Mouse (Mus musculus) left cerebral cortex, adult 2 months (tissue): Measurements from ENCODE around the gene Kcnk3. TPM values are rescaled to one million over a fixed set of nuclear protein-coding genes. Genes with fewer than 3 reads are reported as not detected.

ENCODE experiments used
- DNase-seq, 2 experiments: peaks; one replicate each; pipeline ENCODE4 v3.0.0; 2021 to 2022; ENCODE audit warnings: low spot score in 2 of 2, mixed read lengths in 1 of 2; ENCODE audit errors: extremely low spot score in 1 of 2
- H3K27ac ChIP-seq: fragments of 200-600 bp; 2 replicates; pipeline ENCODE4 v1.8.1; 2022
- H3K4me3 ChIP-seq: fragments of 200-600 bp; 2 replicates; pipeline ENCODE4 v1.8.1; 2022
- CTCF ChIP-seq: fragments of 200-600 bp; IDR thresholded peaks from 2 replicates; pipeline ENCODE4 v1.8.1; 2022; ENCODE audit warnings: antibody characterized with exemption, mild to moderate bottlenecking, moderate library complexity
- intact Hi-C: fragments of 180-260 bp; cut with DNase I; formaldehyde crosslinking; loops from one replicate; pipeline ENCODE4 v1.15.1; 2025
- total RNA-seq, 2 experiments: library from RNA; stranded (reverse); gene quantifications; 2 replicates each; pipeline ENCODE4 v1.2.3; 2021

The Kcnk3 gene
- total RNA-seq, 2 experiments from 2014 or later = 22.4 to 23.1 TPM

GRCm38 (mm10) chr5:30626331-30627105 lies 38.5 kb downstream of the Kcnk3 start:
- no peak for DNase-seq
- no peak for TF ChIP-seq CTCF
- Histone ChIP-seq H3K4me3 (no peak overlapping the region), H3K27ac (no peak overlapping the region)
- intact Hi-C loops = no loop called here

- intact Hi-C loops = loop anchor here (2.0 kb wide), 1 partner anchor 40 kb away; the partner anchor contains the start of gene Kcnk3
- Histone ChIP-seq H3K4me3 (no peak overlapping the region), H3K27ac (no peak overlapping the region)
- no peak for TF ChIP-seq CTCF
- DNase-seq = no peak
These were observed 40.5 kb downstream of the Kcnk3 start for GRCm38 (mm10) chr5:30628511-30628910.

- peak overlapping the region; percentile 64 for H3K27ac ChIP-seq
- no peak overlapping the region for H3K4me3 ChIP-seq
- intact Hi-C loops = loop anchor here (10.0 kb wide), 1 partner anchor 236 kb away; no protein-coding TSS in a partner anchor
- peak in 1 of 2 experiments; percentile 46 for DNase-seq
- no peak for TF ChIP-seq CTCF
These were observed 42.4 kb downstream of the Kcnk3 start for GRCm38 (mm10) chr5:30630401-30630800.

GRCm38 (mm10) chr5:30632134-30632533 lies 44.2 kb downstream of the Kcnk3 start:
- TF ChIP-seq CTCF = no peak
- intact Hi-C loops = loop anchor here (10.0 kb wide), 1 partner anchor 237 kb away; no protein-coding TSS in a partner anchor
- Histone ChIP-seq H3K4me3 (no peak overlapping the region), H3K27ac (no peak overlapping the region)
- DNase-seq = no peak

GRCm38 (mm10) chr5:30636994-30637393 lies 49.0 kb downstream of the Kcnk3 start:
- Histone ChIP-seq H3K4me3 (no peak overlapping the region), H3K27ac (no peak overlapping the region)
- intact Hi-C loops = loop anchor here (10.0 kb wide), 1 partner anchor 242 kb away; no protein-coding TSS in a partner anchor
- TF ChIP-seq CTCF = no peak
- DNase-seq = no peak

- Histone ChIP-seq H3K27ac (no peak overlapping the region), H3K4me3 (no peak overlapping the region)
- peak; percentile 91 for TF ChIP-seq CTCF
- DNase-seq = peak; percentile 78 to 80
- intact Hi-C loops = loop anchor here (1.0 to 10.0 kb wide), 3 partner anchors 122 to 243 kb away; no protein-coding TSS in a partner anchor
These were observed 50.1 kb downstream of the Kcnk3 start for GRCm38 (mm10) chr5:30638041-30638440.

GRCm38 (mm10) chr5:30643477-30644179 lies 55.7 kb downstream of the Kcnk3 start:
- no peak for TF ChIP-seq CTCF
- H3K27ac ChIP-seq = peak overlapping the region; percentile 82
- intact Hi-C loops = loop anchor here (5.0 kb wide), 1 partner anchor 426 kb away; no protein-coding TSS in a partner anchor
- H3K4me3 ChIP-seq = no peak overlapping the region
- peak; percentile 39 to 45 for DNase-seq

GRCm38 (mm10) chr5:30646036-30646435 lies 58.1 kb downstream of the Kcnk3 start:
- H3K4me3 ChIP-seq = no peak overlapping the region
- no peak overlapping the region for H3K27ac ChIP-seq
- intact Hi-C loops = no loop called here
- TF ChIP-seq CTCF = no peak
- DNase-seq = no peak

- no peak for DNase-seq
- TF ChIP-seq CTCF = no peak
- Histone ChIP-seq H3K4me3 (peak overlapping the region; percentile 86), H3K27ac (peak overlapping the region; percentile 93)
- intact Hi-C loops = loop anchor here (1.0 kb wide), 1 partner anchor 19 kb away; the partner anchor contains the start of gene Cenpa
These were observed 59.4 kb downstream of the Kcnk3 start for GRCm38 (mm10) chr5:30647396-30647795.

- DNase-seq = peak; percentile 92 to 93
- no peak for TF ChIP-seq CTCF
- intact Hi-C loops = loop anchor here (1.0 kb wide), 1 partner anchor 18 kb away; the partner anchor contains the start of gene Cenpa
These were observed 60.0 kb downstream of the Kcnk3 start, which contains the start of gene Slc35f6 for GRCm38 (mm10) chr5:30647815-30648560. Gene Slc35f6, plus strand, starts transcription at chr5:30647933.

GRCm38 (mm10) chr5:30649558-30649957 lies 61.6 kb downstream of the Kcnk3 start:
- no peak for TF ChIP-seq CTCF
- intact Hi-C loops = no loop called here

More at GRCm38 (mm10) chr5:30647815-30648560, 60.0 kb downstream of the Kcnk3 start, which contains the start of gene Slc35f6:
- Histone ChIP-seq H3K4me3 (peak within 1 kb of the TSS; percentile 86), H3K27ac (peak within 1 kb of the TSS; percentile 93)

More at GRCm38 (mm10) chr5:30649558-30649957, 61.6 kb downstream of the Kcnk3 start:
- Histone ChIP-seq H3K4me3 (no peak overlapping the region), H3K27ac (no peak overlapping the region)
- no peak for DNase-seq
